Mouse (Mus musculus) kidney, embryonic 15.5 days (tissue): ENCODE results near the gene Pola1. TPM values are rescaled to one million over a fixed set of nuclear protein-coding genes. Genes with fewer than 3 reads are reported as not detected.
"Not testable (repeated sequence)": the region's sequence is repeated elsewhere in the genome, so short reads cannot be mapped to it uniquely, and the experiment has no call there.

Experiments used
- ATAC-seq: fragments of 200-750 bp; cut with Nextera tagmentation; replicated peaks from 2 replicates; pipeline ENCODE4 v1.8.0; 2017; ENCODE audit warnings: moderate TSS enrichment; ENCODE audit not compliant: low FRiP score
- H3K27ac ChIP-seq: fragments of 300-500 bp; sonication (generic); 2 replicates; pipeline ENCODE4 v1.5.1; 2015; ENCODE audit warnings: mild to moderate bottlenecking, inconsistent platforms
- H3K27me3 ChIP-seq: fragments of 300-500 bp; sonication (generic); 2 replicates; pipeline ENCODE4 v1.6.1; 2015; ENCODE audit warnings: inconsistent platforms
- H3K36me3 ChIP-seq: fragments of 300-500 bp; sonication (generic); 2 replicates; pipeline ENCODE4 v1.6.1; 2015; ENCODE audit warnings: inconsistent platforms
- H3K4me1 ChIP-seq: fragments of 300-500 bp; sonication (generic); 2 replicates; pipeline ENCODE4 v1.6.1; 2015; ENCODE audit warnings: inconsistent platforms
- H3K4me2 ChIP-seq: fragments of 300-500 bp; sonication (generic); 2 replicates; pipeline ENCODE4 v1.6.1; 2015; ENCODE audit warnings: moderate library complexity, mild to moderate bottlenecking, inconsistent platforms
- H3K4me3 ChIP-seq: fragments of 300-500 bp; sonication (generic); replicated peaks from 2 replicates; pipeline ENCODE4 v1.5.1; 2015; ENCODE audit warnings: mild to moderate bottlenecking, inconsistent platforms
- H3K9ac ChIP-seq: fragments of 300-500 bp; sonication (generic); 2 replicates; pipeline ENCODE4 v1.6.1; 2015; ENCODE audit warnings: mild to moderate bottlenecking, inconsistent platforms
- H3K9me3 ChIP-seq: fragments of 300-500 bp; sonication (generic); replicated peaks from 2 replicates; pipeline ENCODE4 v1.6.1; 2016; ENCODE audit warnings: inconsistent platforms
- WGBS: fragments of 180-500 bp; shearing (Covaris S2); methylation state at CpG from one replicate; pipeline ENCODE4 v1.1.7; 2015; ENCODE audit warnings: mixed read lengths; 5-methylcytosine and 5-hydroxymethylcytosine counted together
- polyA plus RNA-seq: library from polyadenylated mRNA; unstranded; fragments of >200 nt; fragmentation: Nextera tagmentation; extraction: Ambion mirVana; gene quantifications from 2 replicates; pipeline ENCODE4 v1.2.1, GENCODE M21; 2015

Gene Pola1
- polyA plus RNA-seq, 1 experiment from 2014 or later: 23.2 TPM

- not testable (repeated sequence) for H3K9me3 ChIP-seq, H3K27me3 ChIP-seq, H3K4me3 ChIP-seq, H3K4me1 ChIP-seq, H3K4me2 ChIP-seq, H3K9ac ChIP-seq, H3K36me3 ChIP-seq, ATAC-seq, H3K27ac ChIP-seq
Observed at GRCm38 (mm10) chrX:93400871-93401270, 231.1 kb downstream of the Pola1 start.

GRCm38 (mm10) chrX:93397089-93397488 lies 234.9 kb downstream of the Pola1 start:
- Histone ChIP-seq H3K4me3 (no peak overlapping the region), H3K27ac (no peak overlapping the region), H3K4me1 (no peaks in the 10 kb centered on the region), H3K9me3 (no peaks in the 10 kb centered on the region), H3K4me2 (no peak overlapping the region), H3K36me3 (no peaks in the 10 kb centered on the region), H3K27me3 (no peaks in the 10 kb centered on the region), H3K9ac (no peak overlapping the region)
- 80% methylated on average over 3 of the region's 3 CpGs for WGBS
- no peak for ATAC-seq

- WGBS: 85% methylated on average over 9 of the region's 9 CpGs
- ATAC-seq: no peak
- H3K4me1 ChIP-seq: no peaks in the 10 kb centered on the region
Observed at GRCm38 (mm10) chrX:93377285-93377972, 254.5 kb downstream of the Pola1 start.

GRCm38 (mm10) chrX:93373503-93373902 lies 258.5 kb downstream of the Pola1 start:
- H3K4me2 ChIP-seq: no peak overlapping the region
- no peak overlapping the region for H3K9ac ChIP-seq
- H3K4me1 ChIP-seq: no peaks in the 10 kb centered on the region
- no peaks in the 10 kb centered on the region for H3K9me3 ChIP-seq
- no peak overlapping the region for H3K4me3 ChIP-seq
- no peaks in the 10 kb centered on the region; the same call in 1 of the 2 replicates for H3K27me3 ChIP-seq
- ATAC-seq: no peak
- H3K27ac ChIP-seq: no peak overlapping the region
- WGBS: 67% methylated on average over 1 of the region's 1 CpGs
- H3K36me3 ChIP-seq: no peaks in the 10 kb centered on the region

More at GRCm38 (mm10) chrX:93377285-93377972, 254.5 kb downstream of the Pola1 start:
- H3K4me2 ChIP-seq: no peak overlapping the region
- H3K27me3 ChIP-seq: no peaks in the 10 kb centered on the region
- no peaks in the 10 kb centered on the region for H3K36me3 ChIP-seq
- H3K9ac ChIP-seq: no peak overlapping the region
- no peak overlapping the region for H3K4me3 ChIP-seq
- no peak overlapping the region for H3K27ac ChIP-seq
- H3K9me3 ChIP-seq: no peaks in the 10 kb centered on the region

- Histone ChIP-seq H3K9me3 (no peaks in the 10 kb centered on the region), H3K36me3 (no peaks in the 10 kb centered on the region), H3K4me3 (no peak overlapping the region), H3K27ac (no peak overlapping the region), H3K9ac (no peak overlapping the region), H3K4me2 (no peak overlapping the region), H3K27me3 (no peaks in the 10 kb centered on the region; the same call in 1 of the 2 replicates), H3K4me1 (no peaks in the 10 kb centered on the region)
- 83% methylated on average over 1 of the region's 1 CpGs for WGBS
- ATAC-seq: no peak
Observed at GRCm38 (mm10) chrX:93369708-93370107, 262.2 kb downstream of the Pola1 start.

GRCm38 (mm10) chrX:93368211-93368610 lies 263.7 kb downstream of the Pola1 start:
- Histone ChIP-seq H3K27me3 (no peaks in the 10 kb centered on the region; the same call in 1 of the 2 replicates), H3K9me3 (no peaks in the 10 kb centered on the region), H3K4me1 (no peaks in the 10 kb centered on the region), H3K36me3 (no peaks in the 10 kb centered on the region), H3K27ac (no peak overlapping the region), H3K9ac (no peak overlapping the region), H3K4me3 (no peak overlapping the region), H3K4me2 (no peak overlapping the region)
- WGBS: 90% methylated on average over 3 of the region's 3 CpGs
- ATAC-seq: no peak

- H3K4me3 ChIP-seq: no peak overlapping the region
- ATAC-seq: no peak
- WGBS: 64% methylated on average over 1 of the region's 1 CpGs
Observed at GRCm38 (mm10) chrX:93321336-93321735, 310.6 kb downstream of the Pola1 start.

GRCm38 (mm10) chrX:93319979-93320378 lies 312.0 kb downstream of the Pola1 start:
- H3K36me3 ChIP-seq: no peaks in the 10 kb centered on the region
- H3K4me3 ChIP-seq: no peak overlapping the region
- no peaks in the 10 kb centered on the region for H3K4me1 ChIP-seq
- H3K27me3 ChIP-seq: no peaks in the 10 kb centered on the region
- no peak for ATAC-seq
- H3K4me2 ChIP-seq: no peak overlapping the region
- no peaks in the 10 kb centered on the region for H3K9me3 ChIP-seq
- H3K27ac ChIP-seq: no peak overlapping the region
- WGBS: 80% methylated on average over 2 of the region's 2 CpGs
- no peak overlapping the region for H3K9ac ChIP-seq

More at GRCm38 (mm10) chrX:93321336-93321735, 310.6 kb downstream of the Pola1 start:
- no peak overlapping the region for H3K9ac ChIP-seq
- no peaks in the 10 kb centered on the region for H3K27me3 ChIP-seq
- no peak overlapping the region for H3K27ac ChIP-seq
- no peak overlapping the region for H3K4me2 ChIP-seq
- no peaks in the 10 kb centered on the region for H3K4me1 ChIP-seq
- no peaks in the 10 kb centered on the region for H3K36me3 ChIP-seq
- H3K9me3 ChIP-seq: no peaks in the 10 kb centered on the region

GRCm38 (mm10) chrX:93317577-93317976 lies 314.4 kb downstream of the Pola1 start:
- Histone ChIP-seq H3K36me3 (no peaks in the 10 kb centered on the region), H3K27ac (no peak overlapping the region), H3K4me2 (no peak overlapping the region), H3K9me3 (no peaks in the 10 kb centered on the region), H3K4me3 (no peak overlapping the region), H3K9ac (no peak overlapping the region), H3K27me3 (no peaks in the 10 kb centered on the region), H3K4me1 (no peaks in the 10 kb centered on the region)
- no peak for ATAC-seq
- 68% methylated on average over 4 of the region's 4 CpGs for WGBS

GRCm38 (mm10) chrX:93305780-93306179 lies 326.2 kb downstream of the Pola1 start:
- H3K9me3 ChIP-seq: no peaks in the 10 kb centered on the region
- H3K27ac ChIP-seq: no peak overlapping the region
- H3K4me1 ChIP-seq: no peaks in the 10 kb centered on the region
- no peak overlapping the region for H3K4me3 ChIP-seq
- no peak for ATAC-seq
- H3K27me3 ChIP-seq: peaks cover 51% of the 10 kb centered on the region
- no peak overlapping the region for H3K4me2 ChIP-seq
- H3K36me3 ChIP-seq: no peaks in the 10 kb centered on the region
- WGBS: 89% methylated on average over 7 of the region's 7 CpGs
- no peak overlapping the region for H3K9ac ChIP-seq

- H3K4me1 ChIP-seq: peaks cover 12% of the 10 kb centered on the region
- peaks cover 83% of the 10 kb centered on the region for H3K27me3 ChIP-seq
- no peak overlapping the region for H3K27ac ChIP-seq
- no peak overlapping the region for H3K9ac ChIP-seq
- no peak for ATAC-seq
- WGBS: 15% methylated on average over 7 of the region's 7 CpGs
- H3K9me3 ChIP-seq: no peaks in the 10 kb centered on the region
- no peaks in the 10 kb centered on the region for H3K36me3 ChIP-seq
- H3K4me2 ChIP-seq: no peak overlapping the region
- no peak overlapping the region for H3K4me3 ChIP-seq
Observed at GRCm38 (mm10) chrX:93301798-93302197, 330.2 kb downstream of the Pola1 start.

- Histone ChIP-seq H3K27me3 (peaks cover 88% of the 10 kb centered on the region), H3K36me3 (no peaks in the 10 kb centered on the region), H3K4me1 (peaks cover 14% of the 10 kb centered on the region), H3K27ac (no peak overlapping the region), H3K4me2 (no peak overlapping the region), H3K9me3 (no peaks in the 10 kb centered on the region), H3K9ac (no peak overlapping the region), H3K4me3 (no peak overlapping the region)
- 23% methylated on average over 10 of the region's 10 CpGs for WGBS
- ATAC-seq: no peak
Observed at GRCm38 (mm10) chrX:93300183-93300815, 331.7 kb downstream of the Pola1 start.
